Mouse (Mus musculus) intestine, embryonic 15.5 days (tissue): Measurements from ENCODE around the gene Hivep2. TPM values are rescaled to one million over a fixed set of nuclear protein-coding genes. Genes with fewer than 3 reads are reported as not detected.

Experiments used
- ATAC-seq: fragments of 200-750 bp; cut with Nextera tagmentation; 2 replicates; pipeline ENCODE4 v1.8.0; 2017; ENCODE audit warnings: moderate TSS enrichment, moderate library complexity
- H3K27ac ChIP-seq: fragments of 300-500 bp; sonication (generic); 2 replicates; pipeline ENCODE4 v1.5.1; 2015; ENCODE audit warnings: mild to moderate bottlenecking, inconsistent platforms
- H3K27me3 ChIP-seq: fragments of 300-500 bp; sonication (generic); replicated peaks from 2 replicates; pipeline ENCODE4 v1.6.1; 2015; ENCODE audit warnings: inconsistent platforms
- H3K36me3 ChIP-seq: fragments of 300-500 bp; sonication (generic); 2 replicates; pipeline ENCODE4 v1.6.1; 2015; ENCODE audit warnings: inconsistent platforms
- H3K4me1 ChIP-seq: fragments of 300-500 bp; sonication (generic); replicated peaks from 2 replicates; pipeline ENCODE4 v1.6.1; 2015; ENCODE audit warnings: inconsistent platforms
- H3K4me2 ChIP-seq: fragments of 300-500 bp; sonication (generic); replicated peaks from 2 replicates; pipeline ENCODE4 v1.6.1; 2015; ENCODE audit warnings: mild to moderate bottlenecking, inconsistent platforms
- H3K4me3 ChIP-seq: fragments of 300-500 bp; sonication (generic); replicated peaks from 2 replicates; pipeline ENCODE4 v1.5.1; 2015; ENCODE audit warnings: inconsistent platforms
- H3K9ac ChIP-seq: fragments of 300-500 bp; sonication (generic); 2 replicates; pipeline ENCODE4 v1.6.1; 2015; ENCODE audit warnings: inconsistent platforms
- H3K9me3 ChIP-seq: fragments of 300-500 bp; sonication (generic); 2 replicates; pipeline ENCODE4 v1.6.1; 2016; ENCODE audit warnings: inconsistent platforms
- WGBS: fragments of 180-500 bp; shearing (Covaris S2); methylation state at CpG from one replicate; pipeline ENCODE4 v1.1.7; 2015; 5-methylcytosine and 5-hydroxymethylcytosine counted together
- polyA plus RNA-seq: library from polyadenylated mRNA; unstranded; fragments of >200 nt; fragmentation: Nextera tagmentation; extraction: Ambion mirVana; gene quantifications from 2 replicates; pipeline ENCODE4 v1.2.1, GENCODE M21; 2015

Gene Hivep2
- polyA plus RNA-seq, 1 experiment from 2014 or later = 5.2 TPM

DNA sequence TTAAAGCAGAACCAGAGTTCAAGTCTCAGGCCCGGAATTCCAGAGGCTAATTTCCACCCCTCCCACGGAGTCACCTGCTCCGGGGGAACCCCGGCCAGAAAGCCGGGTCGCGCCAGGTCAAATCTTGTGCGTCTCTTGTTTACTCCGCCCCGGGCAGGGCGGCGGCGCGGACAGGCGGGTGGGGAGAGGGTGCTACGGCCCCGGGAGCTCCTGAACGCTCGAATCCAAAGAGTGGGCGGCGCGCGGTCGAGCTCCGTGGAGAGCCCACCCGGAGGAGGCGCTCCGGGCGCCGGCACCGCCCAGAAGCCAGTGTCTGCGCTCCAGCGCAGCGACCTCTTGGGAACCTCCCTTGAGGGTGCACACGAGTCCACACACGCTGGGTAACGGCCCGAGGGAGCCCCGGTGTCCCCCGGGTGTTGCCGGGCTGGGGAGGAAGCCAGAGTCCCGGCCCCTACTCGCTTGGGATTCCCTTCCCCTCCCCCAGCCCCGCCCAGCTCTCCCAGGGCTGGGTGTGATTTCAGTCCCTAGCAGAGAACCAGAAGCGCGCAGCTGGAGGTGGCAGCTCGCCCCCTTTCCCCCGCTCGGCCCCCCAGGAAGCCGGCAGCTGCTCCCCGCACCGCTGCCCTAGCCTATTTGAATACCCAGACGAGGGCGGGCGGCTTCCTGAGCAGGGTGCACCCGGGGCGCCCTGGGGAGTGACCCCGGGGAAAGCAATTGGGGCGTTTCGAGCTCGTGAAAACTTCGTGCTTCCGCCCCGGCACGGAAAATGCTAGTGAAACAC, 1.2 kb upstream of the Hivep2 start:
- H3K27me3 ChIP-seq = no peaks in the 10 kb centered on the region
- H3K4me1 ChIP-seq = peaks cover 4% of the 10 kb centered on the region; the same call in 1 of the 2 replicates
- peak overlapping the region; percentile 79 for H3K4me2 ChIP-seq
- under 1% methylated on average over 65 of the region's 65 CpGs for WGBS
- peak overlapping the region; percentile 97 for H3K27ac ChIP-seq
- peak; percentile 54 for ATAC-seq
- H3K9me3 ChIP-seq = no peaks in the 10 kb centered on the region
- H3K36me3 ChIP-seq = no peaks in the 10 kb centered on the region
- H3K4me3 ChIP-seq = peak overlapping the region; percentile 86
- H3K9ac ChIP-seq = peak overlapping the region; percentile 81

DNA sequence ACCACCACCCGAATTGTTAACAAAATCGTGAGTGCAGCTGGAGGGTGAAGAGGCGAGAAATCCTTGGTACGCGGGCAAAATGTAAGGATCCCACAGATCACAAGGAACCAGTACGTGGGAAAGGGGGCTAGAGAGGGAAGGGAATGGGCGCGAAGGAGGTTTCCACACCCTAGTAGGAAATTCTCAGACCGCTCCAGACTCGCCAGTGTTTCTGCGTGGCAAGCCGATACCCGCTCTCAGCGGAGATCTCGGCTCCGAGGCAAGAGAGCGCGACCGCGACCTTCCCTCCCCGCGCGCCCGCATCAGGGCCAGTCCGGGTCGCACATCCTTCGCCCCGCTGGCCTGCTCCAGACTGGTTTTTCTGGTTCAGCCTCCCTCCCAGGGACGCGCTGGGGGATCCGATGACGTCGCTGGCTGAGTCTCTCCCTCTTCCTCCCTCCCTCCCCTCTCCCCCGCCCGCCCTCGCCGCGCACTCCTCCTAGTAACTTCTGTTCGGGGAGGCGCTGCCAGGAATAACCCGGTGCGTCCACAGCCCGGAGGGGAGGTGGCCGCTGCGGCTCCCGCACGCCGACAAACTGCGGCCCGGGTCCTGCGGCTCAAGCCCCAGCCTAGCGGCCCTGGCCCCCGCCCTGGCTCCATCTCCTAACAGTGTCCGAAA, 430 bp upstream of the Hivep2 start:
- peaks cover 4% of the 10 kb centered on the region; the same call in 1 of the 2 replicates for H3K4me1 ChIP-seq
- peak; percentile 85 for ATAC-seq
- under 1% methylated on average over 52 of the region's 54 CpGs for WGBS
- H3K4me3 ChIP-seq = peak overlapping the region; percentile 86
- no peaks in the 10 kb centered on the region for H3K27me3 ChIP-seq
- no peaks in the 10 kb centered on the region for H3K36me3 ChIP-seq
- peak overlapping the region; percentile 81 for H3K9ac ChIP-seq
- H3K27ac ChIP-seq = peak overlapping the region; percentile 97
- peak overlapping the region; percentile 79 for H3K4me2 ChIP-seq
- H3K9me3 ChIP-seq = no peaks in the 10 kb centered on the region

DNA sequence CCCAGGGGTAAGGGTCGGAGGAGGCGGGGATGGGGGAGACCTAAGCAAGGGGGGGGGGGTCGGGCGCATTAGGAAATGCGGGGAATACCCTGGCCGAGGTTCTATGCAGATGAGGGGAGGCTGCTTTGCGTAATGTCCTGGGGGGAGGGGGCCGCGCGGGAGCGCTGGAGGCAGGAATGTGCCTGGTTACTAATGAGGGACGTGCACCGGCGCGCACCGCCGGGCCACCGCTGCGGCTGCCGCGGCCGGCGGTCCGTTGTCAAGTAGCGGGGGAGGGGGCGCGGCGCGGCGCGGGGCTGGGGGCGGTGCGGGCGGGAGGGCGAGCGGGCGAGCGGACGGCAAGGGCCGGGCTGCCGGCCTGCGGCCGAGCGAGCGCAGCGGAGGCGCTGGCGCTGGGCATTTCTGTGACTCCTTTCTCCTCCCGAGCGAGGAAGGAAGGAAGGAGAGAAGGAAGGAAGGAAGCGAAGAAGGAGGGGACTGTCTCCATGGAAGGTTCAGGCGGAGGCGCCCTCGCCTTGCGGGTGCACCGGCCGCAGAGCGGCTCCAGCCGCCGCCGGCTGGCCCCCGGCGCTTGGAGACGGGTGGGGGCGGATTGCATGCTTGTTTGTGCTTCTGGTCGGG, 1.1 kb downstream of the Hivep2 start:
- no peaks in the 10 kb centered on the region for H3K36me3 ChIP-seq
- H3K9ac ChIP-seq = peak overlapping the region; percentile 81
- peak; percentile 38 for ATAC-seq
- H3K4me2 ChIP-seq = peak overlapping the region; percentile 79
- under 1% methylated on average over 41 of the region's 66 CpGs for WGBS
- H3K27ac ChIP-seq = peak overlapping the region; percentile 97
- H3K27me3 ChIP-seq = no peaks in the 10 kb centered on the region
- H3K4me1 ChIP-seq = peaks cover 4% of the 10 kb centered on the region; the same call in 1 of the 2 replicates
- H3K9me3 ChIP-seq = no peaks in the 10 kb centered on the region
- H3K4me3 ChIP-seq = peak overlapping the region; percentile 86

- Histone ChIP-seq H3K4me1 (peaks cover 6% of the 10 kb centered on the region; the same call in 1 of the 2 replicates), H3K4me3 (peak overlapping the region; percentile 86)
- under 1% methylated on average over 36 of the region's 36 CpGs for WGBS
These were observed 1.8 kb downstream of the Hivep2 start for GRCm38 (mm10) chr10:13967451-13968233.

GRCm38 (mm10) chr10:13968234-13968555, 2.3 kb downstream of the Hivep2 start:
- WGBS = 19% methylated on average over 5 of the region's 5 CpGs
- Histone ChIP-seq H3K9me3 (no peaks in the 10 kb centered on the region), H3K27ac (peak overlapping the region; percentile 97), H3K4me1 (peaks cover 6% of the 10 kb centered on the region; the same call in 1 of the 2 replicates), H3K36me3 (no peaks in the 10 kb centered on the region), H3K27me3 (no peaks in the 10 kb centered on the region), H3K4me2 (peak overlapping the region; percentile 79), H3K4me3 (peak overlapping the region; percentile 86), H3K9ac (peak overlapping the region; percentile 81)
- ATAC-seq = no peak

More at GRCm38 (mm10) chr10:13967451-13968233, 1.8 kb downstream of the Hivep2 start:
- no peaks in the 10 kb centered on the region for H3K36me3 ChIP-seq
- H3K9me3 ChIP-seq = no peaks in the 10 kb centered on the region
- no peaks in the 10 kb centered on the region for H3K27me3 ChIP-seq
- H3K4me2 ChIP-seq = peak overlapping the region; percentile 79
- H3K9ac ChIP-seq = peak overlapping the region; percentile 81
- peak; percentile 46 for ATAC-seq
- H3K27ac ChIP-seq = peak overlapping the region; percentile 97

DNA sequence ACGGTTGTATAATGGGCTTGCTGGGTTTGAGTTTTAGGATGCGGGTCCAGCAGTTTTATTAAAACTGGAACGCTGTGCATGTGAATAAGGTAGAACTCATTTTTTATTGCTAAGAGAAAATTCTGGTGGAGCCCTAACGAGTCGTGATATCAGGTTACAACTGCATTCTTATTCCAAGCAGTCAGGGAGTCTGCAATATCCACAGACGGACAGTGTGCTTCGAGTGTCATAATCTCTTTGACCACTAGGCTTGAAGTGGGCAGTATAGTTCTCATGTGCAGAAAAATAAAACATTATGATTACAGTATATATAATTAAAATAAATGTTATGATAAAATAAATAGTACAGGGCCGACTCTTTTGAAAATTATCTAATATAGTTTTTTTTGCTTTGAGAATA, 3.1 kb downstream of the Hivep2 start:
- ATAC-seq = no peak
- Histone ChIP-seq H3K27me3 (no peaks in the 10 kb centered on the region), H3K36me3 (no peaks in the 10 kb centered on the region), H3K4me3 (no peak overlapping the region), H3K27ac (no peak overlapping the region), H3K9ac (no peak overlapping the region), H3K4me2 (no peak overlapping the region), H3K9me3 (no peaks in the 10 kb centered on the region), H3K4me1 (peaks cover 6% of the 10 kb centered on the region; the same call in 1 of the 2 replicates)
- 25% methylated on average over 8 of the region's 8 CpGs for WGBS

GRCm38 (mm10) chr10:13970321-13970720, 4.4 kb downstream of the Hivep2 start:
- Histone ChIP-seq H3K4me1 (peaks cover 6% of the 10 kb centered on the region; the same call in 1 of the 2 replicates), H3K27me3 (no peaks in the 10 kb centered on the region), H3K9me3 (no peaks in the 10 kb centered on the region), H3K36me3 (no peaks in the 10 kb centered on the region), H3K4me2 (no peak overlapping the region), H3K9ac (no peak overlapping the region), H3K4me3 (no peak overlapping the region), H3K27ac (no peak overlapping the region)
- whole genome bisulfite sequencing = 77% methylated on average over 3 of the region's 3 CpGs
- ATAC-seq = no peak

- H3K36me3 ChIP-seq = no peaks in the 10 kb centered on the region
- ATAC-seq = no peak
- no peak overlapping the region for H3K4me3 ChIP-seq
- no peak overlapping the region for H3K4me2 ChIP-seq
- no peak overlapping the region for H3K27ac ChIP-seq
- H3K9ac ChIP-seq = no peak overlapping the region
- H3K27me3 ChIP-seq = no peaks in the 10 kb centered on the region
- peaks cover 6% of the 10 kb centered on the region; the same call in 1 of the 2 replicates for H3K4me1 ChIP-seq
- 50% methylated on average over 5 of the region's 5 CpGs for WGBS
- H3K9me3 ChIP-seq = no peaks in the 10 kb centered on the region
These were observed 5.4 kb downstream of the Hivep2 start for GRCm38 (mm10) chr10:13971268-13971667.

DNA sequence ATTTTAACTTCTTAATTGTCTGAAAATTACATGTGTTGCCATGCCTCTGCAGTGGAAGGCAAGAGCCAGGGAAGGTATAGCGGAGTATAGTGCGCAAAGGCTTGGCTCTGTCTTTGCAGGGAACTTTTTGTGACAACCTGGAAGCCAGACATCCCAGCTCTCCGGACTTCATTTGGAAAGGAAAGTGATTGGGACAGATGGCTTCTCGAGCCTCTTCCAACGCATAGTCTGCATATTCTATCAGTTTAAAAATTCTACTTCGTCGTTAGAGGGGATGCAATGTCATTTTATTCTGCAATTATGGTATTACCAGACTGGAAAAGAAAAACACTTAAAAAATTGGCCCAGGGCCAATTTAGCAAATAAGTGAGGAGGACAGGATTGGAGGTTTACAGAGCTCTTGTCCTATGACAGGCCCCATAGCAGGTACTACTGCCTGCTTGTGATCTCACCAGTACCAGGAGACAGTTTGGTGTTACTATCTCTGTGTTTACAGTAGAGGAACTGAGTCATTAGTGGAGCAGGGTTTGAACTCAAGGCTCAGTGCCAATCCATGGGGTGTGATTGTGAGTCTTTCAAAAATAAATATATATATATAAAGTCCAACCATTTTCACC, 7.8 kb downstream of the Hivep2 start:
- Histone ChIP-seq H3K4me2 (no peak overlapping the region), H3K27me3 (no peaks in the 10 kb centered on the region), H3K4me1 (0 out of 2 replicates have a peak, but pooled peaks cover 2% of the 10 kb centered on the region), H3K9me3 (no peaks in the 10 kb centered on the region), H3K36me3 (no peaks in the 10 kb centered on the region), H3K27ac (no peak overlapping the region), H3K4me3 (no peak overlapping the region), H3K9ac (no peak overlapping the region)
- 81% methylated on average over 7 of the region's 7 CpGs for WGBS
- no peak for ATAC-seq

DNA sequence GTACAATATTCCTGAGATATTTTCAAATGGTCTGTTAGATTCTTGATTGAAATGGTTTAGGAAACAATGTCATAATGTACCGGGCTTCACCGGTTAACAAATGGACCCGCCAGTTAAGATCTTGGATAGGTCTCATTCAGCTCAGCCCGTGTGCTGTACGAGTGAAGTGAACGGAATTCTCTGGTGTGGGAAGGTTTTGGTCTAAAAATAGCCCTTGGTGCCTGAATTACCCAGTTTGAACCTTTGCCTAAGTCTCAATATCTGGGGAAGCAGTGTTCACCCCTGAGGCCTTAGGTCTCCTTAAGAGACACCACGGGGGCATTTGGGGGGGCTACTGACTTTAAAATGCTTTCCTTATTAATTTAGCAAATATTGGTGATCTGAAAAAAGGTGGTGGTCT, 8.6 kb downstream of the Hivep2 start:
- Histone ChIP-seq H3K27me3 (no peaks in the 10 kb centered on the region), H3K4me2 (no peak overlapping the region), H3K9me3 (no peaks in the 10 kb centered on the region), H3K9ac (no peak overlapping the region), H3K27ac (no peak overlapping the region), H3K4me3 (no peak overlapping the region), H3K36me3 (no peaks in the 10 kb centered on the region), H3K4me1 (0 out of 2 replicates have a peak, but pooled peaks cover 2% of the 10 kb centered on the region)
- ATAC-seq = no peak
- WGBS = 75% methylated on average over 7 of the region's 7 CpGs

- H3K4me3 ChIP-seq = no peak overlapping the region
- no peak for ATAC-seq
- 59% methylated on average over 4 of the region's 4 CpGs for WGBS
- no peak overlapping the region for H3K27ac ChIP-seq
- no peaks in the 10 kb centered on the region for H3K27me3 ChIP-seq
- H3K36me3 ChIP-seq = no peaks in the 10 kb centered on the region
- no peak overlapping the region for H3K9ac ChIP-seq
- H3K4me2 ChIP-seq = no peak overlapping the region
- 0 out of 2 replicates have a peak, but pooled peaks cover 2% of the 10 kb centered on the region for H3K4me1 ChIP-seq
- H3K9me3 ChIP-seq = no peaks in the 10 kb centered on the region
These were observed 10.0 kb downstream of the Hivep2 start for GRCm38 (mm10) chr10:13975861-13976260.
